Mouse (Mus musculus): ENCODE measurements around the gene Mkrn1. TPM values are rescaled to one million over a fixed set of nuclear protein-coding genes. Genes with fewer than 3 reads are reported as not detected.

Gene Mkrn1
- polyA plus RNA-seq, 1 experiment: 35.8 TPM

- DNase-seq: no peak
- 65% methylated on average over 4 of the region's 4 CpGs for WGBS
- Histone ChIP-seq H3K4me1 (ENCODE audit: control insufficient read depth, insufficient read depth, low read length) (no peaks in the 10 kb centered on the region), H3K4me3 (replicated peaks; ENCODE audit: extremely low read depth, low read depth, low read length) (no peak overlapping the region)
- TF ChIP-seq POLR2A (IDR thresholded peaks at IDR 0.05; ENCODE audit: borderline replicate concordance, extremely low read depth, low read depth, low read length) (no peak), CTCF (IDR thresholded peaks at IDR 0.05; ENCODE audit: insufficient read depth, low read length) (no peak)
Observed at GRCm38 (mm10) chr6:39433174-39433573, 12.9 kb upstream of the Mkrn1 start.

GRCm38 (mm10) chr6:39430722-39431121 is 10.5 kb upstream of the Mkrn1 start:
- H3K4me1 ChIP-seq (ENCODE audit: control insufficient read depth, insufficient read depth, low read length): no peaks in the 10 kb centered on the region
- TF ChIP-seq POLR2A (IDR thresholded peaks at IDR 0.05; ENCODE audit: borderline replicate concordance, extremely low read depth, low read depth, low read length) (no peak), CTCF (IDR thresholded peaks at IDR 0.05; ENCODE audit: insufficient read depth, low read length) (no peak)
- H3K4me3 ChIP-seq (replicated peaks; ENCODE audit: extremely low read depth, low read depth, low read length): no peak overlapping the region
- DNase-seq: no peak
- 60% methylated on average over 11 of the region's 11 CpGs for WGBS

- H3K4me1 ChIP-seq (ENCODE audit: control insufficient read depth, insufficient read depth, low read length): no peaks in the 10 kb centered on the region
- H3K4me3 ChIP-seq (replicated peaks; ENCODE audit: extremely low read depth, low read depth, low read length): no peak overlapping the region
- WGBS: 59% methylated on average over 6 of the region's 6 CpGs
- TF ChIP-seq CTCF (IDR thresholded peaks at IDR 0.05; ENCODE audit: insufficient read depth, low read length) (no peak), POLR2A (IDR thresholded peaks at IDR 0.05; ENCODE audit: borderline replicate concordance, extremely low read depth, low read depth, low read length) (no peak)
- no peak for DNase-seq
Observed at GRCm38 (mm10) chr6:39429007-39429788, 8.9 kb upstream of the Mkrn1 start.

GRCm38 (mm10) chr6:39427276-39428003 is 7.2 kb upstream of the Mkrn1 start:
- DNase-seq: no peak
- TF ChIP-seq POLR2A (IDR thresholded peaks at IDR 0.05; ENCODE audit: borderline replicate concordance, extremely low read depth, low read depth, low read length) (no peak), CTCF (IDR thresholded peaks at IDR 0.05; ENCODE audit: insufficient read depth, low read length) (no peak)
- 66% methylated on average over 4 of the region's 4 CpGs for WGBS
- Histone ChIP-seq H3K4me1 (ENCODE audit: control insufficient read depth, insufficient read depth, low read length) (no peaks in the 10 kb centered on the region), H3K4me3 (replicated peaks; ENCODE audit: extremely low read depth, low read depth, low read length) (no peak overlapping the region)

- TF ChIP-seq CTCF (IDR thresholded peaks at IDR 0.05; ENCODE audit: insufficient read depth, low read length): no peak
- TF ChIP-seq POLR2A (IDR thresholded peaks at IDR 0.05; ENCODE audit: borderline replicate concordance, extremely low read depth, low read depth, low read length): no peak
Observed at GRCm38 (mm10) chr6:39426725-39427124, 6.5 kb upstream of the Mkrn1 start.

GRCm38 (mm10) chr6:39425181-39425580 is 4.9 kb upstream of the Mkrn1 start:
- H3K4me1 ChIP-seq (ENCODE audit: control insufficient read depth, insufficient read depth, low read length): no peaks in the 10 kb centered on the region
- H3K4me3 ChIP-seq (replicated peaks; ENCODE audit: extremely low read depth, low read depth, low read length): no peak overlapping the region
- WGBS: 72% methylated on average over 2 of the region's 2 CpGs
- DNase-seq: no peak
- TF ChIP-seq POLR2A (IDR thresholded peaks at IDR 0.05; ENCODE audit: borderline replicate concordance, extremely low read depth, low read depth, low read length) (no peak), CTCF (IDR thresholded peaks at IDR 0.05; ENCODE audit: insufficient read depth, low read length) (no peak)

More at GRCm38 (mm10) chr6:39426725-39427124, 6.5 kb upstream of the Mkrn1 start:
- no peak for DNase-seq
- 74% methylated on average over 4 of the region's 4 CpGs for WGBS
- no peak overlapping the region for H3K4me3 ChIP-seq (replicated peaks; ENCODE audit: extremely low read depth, low read depth, low read length)
- H3K4me1 ChIP-seq (ENCODE audit: control insufficient read depth, insufficient read depth, low read length): no peaks in the 10 kb centered on the region

GRCm38 (mm10) chr6:39423686-39424085 is 3.4 kb upstream of the Mkrn1 start:
- WGBS: 81% methylated on average over 7 of the region's 7 CpGs
- no peak overlapping the region for H3K4me3 ChIP-seq (replicated peaks; ENCODE audit: extremely low read depth, low read depth, low read length)
- TF ChIP-seq CTCF (IDR thresholded peaks at IDR 0.05; ENCODE audit: insufficient read depth, low read length) (no peak), POLR2A (IDR thresholded peaks at IDR 0.05; ENCODE audit: borderline replicate concordance, extremely low read depth, low read depth, low read length) (no peak)
- DNase-seq: no peak
- no peaks in the 10 kb centered on the region for H3K4me1 ChIP-seq (ENCODE audit: control insufficient read depth, insufficient read depth, low read length)

GRCm38 (mm10) chr6:39423130-39423551 is 2.9 kb upstream of the Mkrn1 start:
- no peak for DNase-seq
- Histone ChIP-seq H3K4me1 (ENCODE audit: control insufficient read depth, insufficient read depth, low read length) (no peaks in the 10 kb centered on the region), H3K4me3 (replicated peaks; ENCODE audit: extremely low read depth, low read depth, low read length) (no peak overlapping the region)
- TF ChIP-seq POLR2A (IDR thresholded peaks at IDR 0.05; ENCODE audit: borderline replicate concordance, extremely low read depth, low read depth, low read length) (no peak), CTCF (IDR thresholded peaks at IDR 0.05; ENCODE audit: insufficient read depth, low read length) (no peak)
- 57% methylated on average over 6 of the region's 6 CpGs for WGBS

- Histone ChIP-seq H3K4me3 (replicated peaks; ENCODE audit: extremely low read depth, low read depth, low read length) (no peak overlapping the region), H3K4me1 (ENCODE audit: control insufficient read depth, insufficient read depth, low read length) (no peaks in the 10 kb centered on the region)
- DNase-seq: no peak
- no peak for TF ChIP-seq CTCF (IDR thresholded peaks at IDR 0.05; ENCODE audit: insufficient read depth, low read length)
- no peak for TF ChIP-seq POLR2A (IDR thresholded peaks at IDR 0.05; ENCODE audit: borderline replicate concordance, extremely low read depth, low read depth, low read length)
- 44% methylated on average over 4 of the region's 4 CpGs for WGBS
Observed at GRCm38 (mm10) chr6:39420867-39421266, 605 bp upstream of the Mkrn1 start.

All from lung, adult 2 months (tissue).